Mouse (Mus musculus) C3H10T1/2 (cell line): ENCODE data around the gene Gcsam. TPM values are rescaled to one million over a fixed set of nuclear protein-coding genes. Genes with fewer than 3 reads are reported as not detected.

Experiments used
- polyA plus RNA-seq, 2 experiments: library from polyadenylated mRNA; unstranded; fragments of >200 nt; fragmentation: generic; extraction: Trizol; gene quantifications; one replicate each; pipeline ENCODE4 v1.2.1; 2012; ENCODE audit warnings: missing spikeins in 2 of 2

The Gcsam gene
- polyA plus RNA-seq, result not detected

GRCm38 (mm10) chr16:45610267-45610666, at the start of gene Gcsam:
Gene Gcsam (plus strand): TSS chr16:45610380.

DNA sequence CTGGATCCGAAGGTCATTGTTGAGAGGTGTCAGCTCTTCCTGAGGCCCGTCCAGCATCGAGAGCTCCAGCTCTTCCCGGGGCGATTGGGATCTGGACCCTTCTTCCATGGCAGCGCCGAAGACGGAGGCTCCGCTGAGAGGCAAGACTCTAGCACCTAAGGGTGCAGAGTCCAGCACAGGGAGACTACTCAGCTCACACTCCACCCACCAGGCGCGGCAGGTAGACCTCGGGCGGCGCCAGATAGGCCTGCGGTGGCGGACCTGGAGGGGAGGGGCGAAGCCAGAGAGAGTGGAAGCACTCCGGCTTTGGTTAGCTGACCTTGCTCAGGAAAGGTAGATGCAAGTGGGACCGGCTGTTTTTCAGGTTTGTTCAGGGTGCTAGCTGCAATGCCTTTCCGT, 43.8 kb downstream of the Gcsam start, which contains the start of gene BC016579:
Gene BC016579, minus strand, starts transcription at position 135 of the 399 bp plus-strand sequence.

Other genes starting within 250 kb of the Gcsam start
- gene Cd200, start 201.3 kb upstream of the Gcsam start, polyA plus RNA-seq, result under 1 TPM in 1 of 2 experiments, not detected in 1; 0.17 TPM
- gene Gm609, start 117.4 kb upstream of the Gcsam start, polyA plus RNA-seq, result under 1 TPM in 1 of 2 experiments, not detected in 1; 0.01 TPM
- gene Gm17783, start 78.3 kb upstream of the Gcsam start, polyA plus RNA-seq, result not detected
- gene Slc9c1, start 75.1 kb upstream of the Gcsam start, polyA plus RNA-seq, result not detected
- gene BC016579, start 43.7 kb downstream of the Gcsam start, polyA plus RNA-seq, result not detected
- under 1 TPM in 1 of 2 experiments, not detected in 1; 0.02 TPM for gene Tmprss7, start 83.3 kb downstream of the Gcsam start, polyA plus RNA-seq
- gene Tagln3, start 114.2 kb downstream of the Gcsam start, polyA plus RNA-seq, result under 1 TPM in 1 of 2 experiments, not detected in 1; 0.35 TPM
- gene Abhd10, start 132.6 kb downstream of the Gcsam start, polyA plus RNA-seq, result 1 to 10 TPM; 2.1 to 6.1 TPM